Mouse (Mus musculus) CH12.LX (cell line): ENCODE measurements at regions not wholly inside any gene's neighbourhood (a gene's known extent, or its start where the extent isn't known, plus 50 kb on each side); places are given as distances from the start of the nearest gene placed in this dataset.
A peak's percentile ranks its signal among the peaks of the same experiment; 100 is the strongest.

Source experiments
- DNase-seq: peaks from one replicate; pipeline ENCODE4 v3.0.0-alpha.2; 2013; ENCODE audit errors: extremely low read depth
- H3K27ac ChIP-seq: 2 replicates; pipeline ENCODE4 v1.5.1; 2012; ENCODE audit warnings: low read depth, mild to moderate bottlenecking, control low read depth, moderate library complexity; ENCODE audit not compliant: insufficient read depth
- H3K27me3 ChIP-seq: replicated peaks from 2 replicates; pipeline ENCODE3; 2012; ENCODE audit warnings: inconsistent platforms
- H3K36me3 ChIP-seq, 2 experiments: replicated peaks in 1 of 2; 2 replicates each; pipeline versions ENCODE3 to v1.6.1; 2012; ENCODE audit warnings: inconsistent platforms in 1 of 2, low read length in 1 of 2, mild to moderate bottlenecking in 1 of 2, mixed read lengths in 1 of 2, moderate library complexity in 1 of 2; ENCODE audit not compliant: control insufficient read depth in 1 of 2, insufficient read depth in 1 of 2
- H3K4me1 ChIP-seq, 2 experiments: 2 replicates each; pipeline ENCODE4 v1.6.1; 2012; ENCODE audit warnings: inconsistent platforms in 1 of 2, moderate library complexity in 1 of 2; ENCODE audit not compliant: insufficient read depth in 2 of 2, control insufficient read depth in 1 of 2
- H3K4me2 ChIP-seq: 2 replicates; pipeline ENCODE4 v1.6.1; 2012; ENCODE audit warnings: low read depth, mild to moderate bottlenecking, control low read depth; ENCODE audit not compliant: poor library complexity, insufficient read depth, severe bottlenecking
- H3K4me3 ChIP-seq, 3 experiments: fragments of 150-350 bp in 1 of 3; sonication (generic) in 1 of 3; replicated peaks in 1 of 3; 2 replicates each; pipeline versions ENCODE3 to v1.5.1; 2011 to 2012; ENCODE audit warnings: low read depth in 2 of 3, low read length in 2 of 3, mild to moderate bottlenecking in 2 of 3, moderate library complexity in 2 of 3, control low read depth in 1 of 3, improper control_type of control experiment in 1 of 3, inconsistent platforms in 1 of 3, mixed read lengths in 1 of 3; ENCODE audit not compliant: poor library complexity in 1 of 3
- H3K79me2 ChIP-seq: replicated peaks from 2 replicates; pipeline ENCODE4 v1.6.1; 2012; ENCODE audit warnings: mild to moderate bottlenecking, moderate library complexity; ENCODE audit not compliant: control insufficient read depth, poor library complexity, insufficient read depth, severe bottlenecking; ENCODE audit errors: extremely low read depth
- H3K9ac ChIP-seq: 2 replicates; pipeline ENCODE4 v1.6.1; 2012; ENCODE audit warnings: low read depth, mild to moderate bottlenecking, control low read depth, moderate library complexity; ENCODE audit not compliant: insufficient read depth
- H3K9me3 ChIP-seq: replicated peaks from 2 replicates; pipeline ENCODE3; 2012; ENCODE audit warnings: low read length, inconsistent platforms, mixed read lengths
- CHD1 ChIP-seq: IDR thresholded peaks from 2 replicates; pipeline ENCODE4 v1.6.1; 2012; ENCODE audit warnings: low read depth, low read length, improper control_type of control experiment, inconsistent platforms
- CHD2 ChIP-seq: IDR thresholded peaks from 2 replicates; pipeline ENCODE4 v1.6.1; 2011; ENCODE audit warnings: low read length, improper control_type of control experiment
- CTCF ChIP-seq, 2 experiments: IDR thresholded peaks in 1 of 2; conservative IDR thresholded peaks in 1 of 2; 2 replicates each; pipeline ENCODE4 v1.5.1; 2011 to 2012; ENCODE audit warnings: low read depth in 2 of 2, low read length in 2 of 2, improper control_type of control experiment in 1 of 2, inconsistent platforms in 1 of 2, mild to moderate bottlenecking in 1 of 2, moderate library complexity in 1 of 2
- E2F4 ChIP-seq: IDR thresholded peaks from 2 replicates; pipeline ENCODE4 v1.6.1; 2011; ENCODE audit warnings: low read depth, low read length, improper control_type of control experiment; ENCODE audit not compliant: insufficient replicate concordance
- ELF1 ChIP-seq: IDR thresholded peaks from 2 replicates; pipeline ENCODE4 v1.6.1; 2014; ENCODE audit warnings: low read depth, mild to moderate bottlenecking, inconsistent platforms, low read length, improper control_type of control experiment
- EP300 ChIP-seq: IDR thresholded peaks from 2 replicates; pipeline ENCODE4 v1.6.1; 2011; ENCODE audit warnings: low read length, improper control_type of control experiment
- ETS1 ChIP-seq: conservative IDR thresholded peaks from 2 replicates; pipeline ENCODE4 v1.6.1; 2012; ENCODE audit warnings: low read depth, mild to moderate bottlenecking, inconsistent platforms, low read length, improper control_type of control experiment, moderate library complexity
- GABPA ChIP-seq: IDR thresholded peaks from 2 replicates; pipeline ENCODE4 v1.6.1; 2012; ENCODE audit warnings: low read depth, low read length, improper control_type of control experiment, inconsistent platforms; ENCODE audit not compliant: insufficient replicate concordance
- HCFC1 ChIP-seq: IDR thresholded peaks from 2 replicates; pipeline ENCODE4 v1.6.1; 2012; ENCODE audit warnings: low read depth, mild to moderate bottlenecking, inconsistent platforms, low read length, improper control_type of control experiment
- IRF4 ChIP-seq: IDR thresholded peaks from 2 replicates; pipeline ENCODE4 v1.6.1; 2014; ENCODE audit warnings: low read depth, mild to moderate bottlenecking, inconsistent platforms, low read length, improper control_type of control experiment
- JUN ChIP-seq: IDR thresholded peaks from 2 replicates; pipeline ENCODE4 v1.6.1; 2011; ENCODE audit warnings: low read depth, mild to moderate bottlenecking, low read length, improper control_type of control experiment, moderate library complexity; ENCODE audit not compliant: insufficient read depth
- JUND ChIP-seq: conservative IDR thresholded peaks from 2 replicates; pipeline ENCODE4 v1.6.1; 2011; ENCODE audit warnings: low read depth, low read length, improper control_type of control experiment
- KAT2A ChIP-seq: IDR thresholded peaks from 2 replicates; pipeline ENCODE4 v1.6.1; 2012; ENCODE audit warnings: low read length, improper control_type of control experiment, inconsistent platforms; ENCODE audit not compliant: insufficient replicate concordance
- MAFK ChIP-seq: IDR thresholded peaks from 2 replicates; pipeline ENCODE4 v1.6.1; 2011; ENCODE audit warnings: low read length, improper control_type of control experiment; ENCODE audit not compliant: insufficient replicate concordance
- MAX ChIP-seq: IDR thresholded peaks from 2 replicates; pipeline ENCODE4 v1.6.1; 2011; ENCODE audit warnings: low read length, improper control_type of control experiment
- MAZ ChIP-seq: IDR thresholded peaks from 2 replicates; pipeline ENCODE4 v1.6.1; 2012; ENCODE audit warnings: low read depth, mild to moderate bottlenecking, inconsistent platforms, low read length, improper control_type of control experiment, moderate library complexity
- MEF2A ChIP-seq: IDR thresholded peaks from 2 replicates; pipeline ENCODE4 v1.6.1; 2014; ENCODE audit warnings: low read depth, mild to moderate bottlenecking, inconsistent platforms, low read length, improper control_type of control experiment, borderline replicate concordance
- NELFE ChIP-seq: IDR thresholded peaks from 2 replicates; pipeline ENCODE4 v1.6.1; 2011; ENCODE audit warnings: low read depth, low read length, improper control_type of control experiment
- NRF1 ChIP-seq: IDR thresholded peaks from 2 replicates; pipeline ENCODE4 v1.6.1; 2014; ENCODE audit warnings: low read depth, mild to moderate bottlenecking, inconsistent platforms, low read length, improper control_type of control experiment, moderate library complexity
- PAX5 ChIP-seq: IDR thresholded peaks from 2 replicates; pipeline ENCODE4 v1.6.1; 2012; ENCODE audit warnings: low read length, inconsistent platforms, mixed read lengths
- POLR2A ChIP-seq: IDR thresholded peaks from 2 replicates; pipeline ENCODE4 v1.6.1; 2011; ENCODE audit warnings: low read depth, mild to moderate bottlenecking, improper control_type of control experiment, low read length
- POLR2AphosphoS2 ChIP-seq: IDR thresholded peaks from 2 replicates; pipeline ENCODE4 v1.6.1; 2011; ENCODE audit warnings: low read depth, low read length, improper control_type of control experiment
- RAD21 ChIP-seq: IDR thresholded peaks from 2 replicates; pipeline ENCODE4 v1.6.1; 2011; ENCODE audit warnings: low read depth, mild to moderate bottlenecking, low read length, improper control_type of control experiment, moderate library complexity
- RCOR1 ChIP-seq: conservative IDR thresholded peaks from 2 replicates; pipeline ENCODE4 v1.6.1; 2012; ENCODE audit warnings: low read depth, mild to moderate bottlenecking, inconsistent platforms, low read length, improper control_type of control experiment
- SIN3A ChIP-seq: IDR thresholded peaks from 2 replicates; pipeline ENCODE4 v1.6.1; 2012; ENCODE audit warnings: low read length, improper control_type of control experiment, inconsistent platforms
- SMC3 ChIP-seq: IDR thresholded peaks from 2 replicates; pipeline ENCODE4 v1.6.1; 2011; ENCODE audit warnings: low read depth, low read length, improper control_type of control experiment
- TBP ChIP-seq: conservative IDR thresholded peaks from 2 replicates; pipeline ENCODE4 v1.6.1; 2011; ENCODE audit warnings: low read depth, low read length, improper control_type of control experiment
- TCF12 ChIP-seq: IDR thresholded peaks from 2 replicates; pipeline ENCODE4 v1.6.1; 2014; ENCODE audit warnings: low read depth, mild to moderate bottlenecking, inconsistent platforms, low read length, improper control_type of control experiment
- UBTF ChIP-seq: IDR thresholded peaks from 2 replicates; pipeline ENCODE4 v1.6.1; 2012; ENCODE audit warnings: low read depth, mild to moderate bottlenecking, inconsistent platforms, low read length, improper control_type of control experiment, moderate library complexity
- USF1 ChIP-seq: IDR thresholded peaks from 2 replicates; pipeline ENCODE4 v1.6.1; 2014; ENCODE audit warnings: low read depth, mild to moderate bottlenecking, inconsistent platforms, low read length, improper control_type of control experiment
- ZC3H11A ChIP-seq: IDR thresholded peaks from 2 replicates; pipeline ENCODE4 v1.6.1; 2012; ENCODE audit warnings: low read depth, mild to moderate bottlenecking, inconsistent platforms, low read length, improper control_type of control experiment
- ZKSCAN1 ChIP-seq: IDR thresholded peaks from 2 replicates; pipeline ENCODE4 v1.6.1; 2012; ENCODE audit warnings: low read depth, inconsistent platforms, low read length, improper control_type of control experiment, borderline replicate concordance
- ZMIZ1 ChIP-seq: IDR thresholded peaks from 2 replicates; pipeline ENCODE4 v1.6.1; 2012; ENCODE audit warnings: low read depth, mild to moderate bottlenecking, inconsistent platforms, low read length, improper control_type of control experiment
- ZNF384 ChIP-seq: IDR thresholded peaks from 2 replicates; pipeline ENCODE4 v1.6.1; 2012; ENCODE audit warnings: low read depth, low read length, improper control_type of control experiment, inconsistent platforms
- dilution Hi-C: fragments of 300-500 bp; cut with MboI; formaldehyde crosslinking; loops from 2 replicates; pipeline ENCODE4 v1.14.3; 2020; ENCODE audit warnings: low sequenced_read_pairs; ENCODE audit not compliant: extremely low pct_unique_long_range_greater_than_20kb, extremely low pct_ligation_motif_present
- in situ Hi-C: fragments of 300-500 bp; cut with MboI; formaldehyde crosslinking; loops from 3 replicates; pipeline ENCODE4 v1.14.3; 2019; ENCODE audit warnings: low sequenced_read_pairs, low pct_ligation_motif_present, low pct_unique_long_range_greater_than_20kb, mixed read lengths

DNA sequence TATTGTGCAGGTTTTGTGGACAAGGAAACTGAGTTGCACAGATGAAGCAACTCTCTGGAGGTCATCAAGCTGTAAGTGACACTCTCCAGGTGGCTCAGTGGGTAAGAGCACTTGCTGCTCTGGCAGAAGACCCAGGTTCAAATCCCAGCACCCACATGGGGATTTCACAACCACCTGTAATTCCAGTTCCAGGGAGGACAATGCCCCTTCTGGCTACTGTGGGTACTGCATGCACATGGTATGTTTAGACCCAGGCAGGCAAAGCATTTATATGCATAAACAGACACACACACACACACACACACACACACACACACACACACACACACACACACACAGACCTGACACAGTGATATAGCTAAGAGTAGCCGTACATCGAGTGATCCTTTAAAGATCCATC, 80.6 kb upstream of the Arid5b start:
- TF ChIP-seq EP300 (no peak), CTCF (conservative IDR thresholded peaks at IDR 0.05 in 1 of 2, IDR thresholded peaks at IDR 0.05 in 1 of 2; ENCODE audit: low read depth in 2 of 2, low read length in 2 of 2) (peak; percentile 25 to 34; a peak in 2 of 4 replicates)
- TF ChIP-seq, all 38 proteins: peak for 1
- H3K4me1 ChIP-seq = peaks cover 0 to 26% of the 10 kb centered on the region in 2 experiments; a peak in 2 of 4 replicates
- H3K4me2 ChIP-seq = no peak overlapping the region
- in situ Hi-C loops = no loop called here
- H3K9ac ChIP-seq = no peak overlapping the region
- no peaks in the 10 kb centered on the region for H3K9me3 ChIP-seq
- no peak for DNase-seq
- H3K27me3 ChIP-seq = no peaks in the 10 kb centered on the region
- H3K27ac ChIP-seq = no peak overlapping the region
- dilution Hi-C loops = no loop called here
- H3K36me3 ChIP-seq = no peaks in the 10 kb centered on the region
- H3K79me2 ChIP-seq = no peaks in the 10 kb centered on the region
- H3K4me3 ChIP-seq = no peak overlapping the region

DNA sequence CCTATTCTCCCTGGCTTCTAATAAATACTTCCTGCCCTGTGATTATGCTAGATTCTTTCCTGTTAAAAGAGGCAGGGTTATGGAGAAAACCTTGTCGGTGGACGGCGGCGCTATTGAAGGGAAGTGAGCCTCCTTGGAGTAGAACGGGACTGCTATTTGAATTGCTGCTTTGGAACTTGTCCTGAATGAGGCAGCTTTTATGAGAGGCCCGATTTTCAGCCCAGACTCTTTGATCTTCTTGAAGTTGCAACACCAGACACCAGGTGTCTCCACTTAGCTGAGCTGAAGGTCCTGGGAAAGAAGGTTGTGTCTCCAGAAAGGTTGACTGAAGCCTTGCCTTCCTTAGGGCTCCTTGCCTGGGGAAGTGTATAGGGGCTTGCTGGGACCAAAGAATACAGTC, 78.4 kb upstream of the Arid5b start:
- H3K27me3 ChIP-seq = no peaks in the 10 kb centered on the region
- TF ChIP-seq TBP = no peak
- no peak for TF ChIP-seq POLR2AphosphoS2
- peak; percentile 38; the same call in 1 of the 2 replicates for TF ChIP-seq TCF12
- TF ChIP-seq MAX = 0 out of 2 replicates have a peak, but pooled peaks have one; percentile 39
- TF ChIP-seq RCOR1 = no peak
- TF ChIP-seq ZMIZ1 = no peak
- TF ChIP-seq ELF1 = 0 out of 2 replicates have a peak, but pooled peaks have one; percentile 5
- peak; percentile 90 for TF ChIP-seq SMC3
- TF ChIP-seq POLR2A = no peak
- TF ChIP-seq USF1 = no peak
- no peak for TF ChIP-seq GABPA
- TF ChIP-seq JUND = no peak
- TF ChIP-seq JUN = no peak
- no peak for TF ChIP-seq CHD2
- TF ChIP-seq UBTF = no peak
- TF ChIP-seq ZNF384 = no peak; the same call in 1 of the 2 replicates
- TF ChIP-seq IRF4 = peak; percentile 39
- no peak for TF ChIP-seq E2F4
- peak; percentile 27; the same call in 1 of the 2 replicates for TF ChIP-seq MEF2A
- TF ChIP-seq MAFK = no peak
- TF ChIP-seq HCFC1 = no peak
- TF ChIP-seq ZC3H11A = peak; percentile 73
- TF ChIP-seq SIN3A = no peak; the same call in 1 of the 2 replicates
- TF ChIP-seq MAZ = 0 out of 2 replicates have a peak, but pooled peaks have one; percentile 18
- no peak for TF ChIP-seq ZKSCAN1
- TF ChIP-seq CHD1 = no peak
- no peak for TF ChIP-seq PAX5
- no peak for TF ChIP-seq NELFE
- TF ChIP-seq NRF1 = no peak
- TF ChIP-seq ETS1 = no peak
- no peak for TF ChIP-seq KAT2A
- no peak for TF ChIP-seq EP300
- TF ChIP-seq RAD21 = peak; percentile 85

More for the DNA sequence above, 78.4 kb upstream of the Arid5b start:
- Histone ChIP-seq H3K36me3 (no peaks in the 10 kb centered on the region), H3K4me1 (peaks cover 0 to 26% of the 10 kb centered on the region in 2 experiments; a peak in 2 of 4 replicates), H3K9ac (no peak overlapping the region), H3K79me2 (no peaks in the 10 kb centered on the region), H3K4me2 (no peak overlapping the region), H3K9me3 (no peaks in the 10 kb centered on the region), H3K27ac (no peak overlapping the region), H3K4me3 (no peak overlapping the region)
- dilution Hi-C loops = no loop called here
- in situ Hi-C loops = no loop called here
- peak; percentile 67 for DNase-seq
